Mouse (Mus musculus): ENCODE results near the gene Sprr2a1. TPM values are rescaled to one million over a fixed set of nuclear protein-coding genes. Genes with fewer than 3 reads are reported as not detected.
"Not testable (repeated sequence)": the region's sequence is repeated elsewhere in the genome, so short reads cannot be mapped to it uniquely, and the experiment has no call there.

The Sprr2a1 gene
- polyA plus RNA-seq (2014; fragmentation: Nextera tagmentation; extraction: Ambion mirVana): not detected in 2 replicates

DNA sequence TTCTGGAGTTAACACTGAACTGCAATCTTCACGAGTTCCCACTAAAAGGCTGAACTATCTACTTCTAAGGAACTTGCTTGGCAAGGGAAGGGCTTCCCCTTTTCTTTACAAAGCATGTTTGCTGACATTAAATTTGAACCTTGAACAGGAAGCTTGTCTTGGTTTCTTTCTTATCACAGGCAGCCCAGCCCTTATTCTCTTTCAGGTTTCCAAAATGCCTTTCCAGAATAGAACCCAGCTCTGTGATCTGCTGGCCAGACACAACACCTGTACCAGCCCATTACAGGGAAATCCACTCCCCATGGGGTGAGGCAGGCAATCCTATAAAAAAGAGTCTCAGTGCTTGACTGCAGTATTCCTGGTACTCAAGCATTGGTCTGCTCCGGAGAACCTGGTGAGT is at the start of gene Sprr2a1, which contains the start of gene Sprr2a2:
Sprr2a1 (plus strand) TSS at position 231 of the 400 bp plus-strand sequence.
Sprr2a2 (plus strand) TSS at position 352 of the 400 bp plus-strand sequence.
- H3K27ac ChIP-seq (ENCODE audit: low read depth, low read length); ATAC-seq (ENCODE audit: low FRiP score, low TSS enrichment); H3K4me3 ChIP-seq (ENCODE audit: low read length); H3K36me3 ChIP-seq (ENCODE audit: control insufficient read depth, insufficient read depth, low read length); H3K9ac ChIP-seq (ENCODE audit: low read depth, low read length); H3K27me3 ChIP-seq (ENCODE audit: control insufficient read depth, insufficient read depth, low read length); H3K4me2 ChIP-seq (replicated peaks; ENCODE audit: low read depth, low read length); H3K4me1 ChIP-seq (ENCODE audit: control insufficient read depth, insufficient read depth, low read length); H3K9me3 ChIP-seq (ENCODE audit: control insufficient read depth, low read length): not testable (repeated sequence)
- WGBS: no CpG with 5 or more reads among the region's 2 CpGs

DNA sequence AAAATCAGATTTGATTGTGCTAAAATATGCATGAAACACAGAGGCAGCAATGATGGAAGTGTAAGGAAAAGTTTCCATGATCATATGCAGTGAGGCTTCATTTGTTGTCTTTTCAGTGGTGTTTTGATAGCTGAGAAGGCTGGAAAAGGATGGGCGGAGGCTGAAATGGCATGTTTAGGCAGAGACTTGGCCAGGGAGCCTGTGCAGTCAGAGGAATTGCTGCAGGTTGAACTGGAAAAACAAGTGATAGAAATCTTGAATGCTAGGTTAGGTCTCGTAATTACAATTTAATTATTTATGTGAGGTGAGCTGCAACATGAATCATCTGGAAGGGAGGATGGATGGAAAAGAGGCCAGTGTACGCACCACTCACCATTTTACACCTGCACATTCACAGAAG is 45.8 kb upstream of the Sprr2a1 start:
- ATAC-seq (ENCODE audit: low FRiP score, low TSS enrichment): no peak
- H3K4me2 ChIP-seq (replicated peaks; ENCODE audit: low read depth, low read length): no peak overlapping the region
- 56% methylated on average over 3 of the region's 3 CpGs for WGBS
- H3K4me3 ChIP-seq (ENCODE audit: low read length): no peak overlapping the region
- no peak overlapping the region for H3K27ac ChIP-seq (ENCODE audit: low read depth, low read length)
- no peak overlapping the region for H3K9ac ChIP-seq (ENCODE audit: low read depth, low read length)
- H3K4me1 ChIP-seq (ENCODE audit: control insufficient read depth, insufficient read depth, low read length): no peaks in the 10 kb centered on the region
- H3K27me3 ChIP-seq (ENCODE audit: control insufficient read depth, insufficient read depth, low read length): no peaks in the 10 kb centered on the region
- H3K9me3 ChIP-seq (ENCODE audit: control insufficient read depth, low read length): no peaks in the 10 kb centered on the region
- H3K36me3 ChIP-seq (ENCODE audit: control insufficient read depth, insufficient read depth, low read length): no peaks in the 10 kb centered on the region

GRCm38 (mm10) chr3:92176880-92177279 is 38.7 kb upstream of the Sprr2a1 start:
- Histone ChIP-seq H3K9ac (ENCODE audit: low read depth, low read length) (no peak overlapping the region), H3K4me3 (ENCODE audit: low read length) (no peak overlapping the region), H3K27ac (ENCODE audit: low read depth, low read length) (no peak overlapping the region), H3K9me3 (ENCODE audit: control insufficient read depth, low read length) (no peaks in the 10 kb centered on the region), H3K27me3 (ENCODE audit: control insufficient read depth, insufficient read depth, low read length) (no peaks in the 10 kb centered on the region), H3K4me2 (replicated peaks; ENCODE audit: low read depth, low read length) (no peak overlapping the region), H3K36me3 (ENCODE audit: control insufficient read depth, insufficient read depth, low read length) (no peaks in the 10 kb centered on the region), H3K4me1 (ENCODE audit: control insufficient read depth, insufficient read depth, low read length) (no peaks in the 10 kb centered on the region)
- 74% methylated on average over 1 of the region's 1 CpGs for WGBS
- no peak for ATAC-seq (ENCODE audit: low FRiP score, low TSS enrichment)

DNA sequence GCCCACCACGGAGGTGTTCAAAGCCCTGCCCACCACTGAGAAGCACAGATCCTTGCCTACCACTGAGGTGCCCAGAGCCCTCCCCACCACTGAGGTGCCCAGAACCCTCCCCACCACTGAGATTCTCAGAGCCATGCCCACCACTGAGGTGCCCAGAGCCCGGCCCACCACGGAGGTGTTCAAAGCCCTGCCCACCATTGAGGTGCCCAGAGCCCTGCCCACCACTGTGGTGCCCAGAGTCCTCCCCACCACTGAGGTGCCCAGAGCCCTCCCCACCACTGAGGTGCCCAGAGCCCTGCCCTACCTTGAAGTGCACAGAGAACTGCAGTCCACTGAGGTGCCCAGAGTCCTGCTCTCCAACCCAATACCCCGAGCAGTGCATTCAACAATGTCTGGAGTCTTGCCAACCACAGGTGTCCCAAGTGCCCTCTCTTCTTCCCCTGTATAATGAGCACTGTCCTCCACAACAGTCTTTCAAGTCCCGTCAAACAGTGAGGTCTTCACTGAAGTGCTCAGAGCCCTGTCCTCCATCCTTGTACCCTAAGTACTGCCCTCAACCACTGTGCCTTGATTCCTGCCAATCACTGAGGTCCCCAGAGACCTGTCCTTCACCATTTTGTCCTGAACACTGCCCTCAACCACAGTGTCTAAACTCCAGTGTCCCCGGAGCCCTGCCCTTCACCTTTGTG is 19.9 kb upstream of the Sprr2a1 start:
- no peak overlapping the region for H3K9ac ChIP-seq (ENCODE audit: low read depth, low read length)
- no peak overlapping the region for H3K27ac ChIP-seq (ENCODE audit: low read depth, low read length)
- H3K9me3 ChIP-seq (ENCODE audit: control insufficient read depth, low read length): no peaks in the 10 kb centered on the region
- 90% methylated on average over 6 of the region's 6 CpGs for WGBS
- no peak overlapping the region for H3K4me2 ChIP-seq (replicated peaks; ENCODE audit: low read depth, low read length)
- H3K36me3 ChIP-seq (ENCODE audit: control insufficient read depth, insufficient read depth, low read length): no peaks in the 10 kb centered on the region
- no peak for ATAC-seq (ENCODE audit: low FRiP score, low TSS enrichment)
- no peaks in the 10 kb centered on the region for H3K27me3 ChIP-seq (ENCODE audit: control insufficient read depth, insufficient read depth, low read length)
- H3K4me1 ChIP-seq (ENCODE audit: control insufficient read depth, insufficient read depth, low read length): no peaks in the 10 kb centered on the region
- no peak overlapping the region for H3K4me3 ChIP-seq (ENCODE audit: low read length)

DNA sequence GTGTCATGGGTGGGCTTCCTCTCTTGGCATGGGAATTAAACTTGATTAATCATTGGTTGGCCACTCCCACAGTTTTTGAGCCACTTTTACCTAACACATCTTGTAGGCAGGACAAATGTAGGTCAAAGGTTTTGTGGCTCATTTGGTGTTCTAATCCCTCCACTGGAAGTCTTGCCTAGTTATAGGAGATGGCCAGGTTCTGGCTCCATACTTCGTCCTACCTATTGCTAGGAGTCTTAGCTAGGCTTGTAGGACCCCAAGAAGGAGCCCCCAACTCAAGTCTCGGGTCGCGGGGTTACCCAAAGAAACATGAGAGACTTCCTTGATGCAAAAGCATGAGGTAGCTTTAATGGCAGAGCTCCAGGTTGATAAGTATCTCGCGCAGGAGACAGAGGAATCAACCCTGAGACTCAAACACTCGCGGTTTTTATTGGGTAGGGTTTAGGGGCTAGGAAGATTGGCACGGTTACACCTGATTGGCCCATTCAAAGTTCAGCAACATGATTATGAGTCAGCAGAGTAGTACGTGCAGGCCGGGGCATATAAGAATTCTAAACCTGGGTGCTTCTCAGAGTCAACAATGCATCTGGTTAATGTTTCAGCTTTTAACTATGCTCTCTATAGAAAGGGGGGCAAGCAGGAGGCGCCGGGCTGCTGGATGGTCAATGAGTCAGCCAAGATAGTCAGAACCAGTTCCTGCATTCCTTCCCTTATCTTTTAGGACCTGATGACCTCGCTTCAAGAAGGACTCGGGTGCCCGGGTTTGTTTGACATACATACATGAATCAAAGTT is 4.3 kb upstream of the Sprr2a1 start:
- H3K27me3 ChIP-seq (ENCODE audit: control insufficient read depth, insufficient read depth, low read length): not testable (repeated sequence)

DNA sequence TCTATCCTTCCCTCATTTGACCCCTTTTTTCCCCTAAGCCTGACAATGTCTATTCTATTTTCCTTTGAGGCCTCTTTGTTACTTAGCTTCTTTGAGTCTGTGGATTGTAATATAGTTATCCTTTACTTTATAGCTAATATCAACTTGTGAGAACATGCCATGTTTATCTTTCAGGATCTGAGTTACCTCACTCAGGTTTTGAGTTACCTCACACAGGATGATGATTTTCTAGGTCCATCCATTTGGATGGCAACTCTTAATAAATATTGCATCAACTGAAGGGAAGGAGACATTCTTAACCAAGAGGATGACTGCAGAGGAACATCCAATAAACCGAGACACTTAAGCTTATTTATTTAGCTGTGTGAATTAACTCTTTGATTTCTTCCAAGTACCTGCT is 3.5 kb upstream of the Sprr2a1 start:
- ATAC-seq (ENCODE audit: low FRiP score, low TSS enrichment): peak; percentile 34; the same call in 1 of the 2 replicates
- WGBS: no CpG with 5 or more reads among the region's 1 CpGs
- not testable (repeated sequence) for H3K27me3 ChIP-seq (ENCODE audit: control insufficient read depth, insufficient read depth, low read length); H3K36me3 ChIP-seq (ENCODE audit: control insufficient read depth, insufficient read depth, low read length); H3K27ac ChIP-seq (ENCODE audit: low read depth, low read length); H3K9me3 ChIP-seq (ENCODE audit: control insufficient read depth, low read length); H3K4me3 ChIP-seq (ENCODE audit: low read length); H3K4me1 ChIP-seq (ENCODE audit: control insufficient read depth, insufficient read depth, low read length); H3K4me2 ChIP-seq (replicated peaks; ENCODE audit: low read depth, low read length); H3K9ac ChIP-seq (ENCODE audit: low read depth, low read length)

More for the DNA sequence above, 4.3 kb upstream of the Sprr2a1 start:
- not testable (repeated sequence) for H3K9ac ChIP-seq (ENCODE audit: low read depth, low read length); H3K27ac ChIP-seq (ENCODE audit: low read depth, low read length); H3K4me2 ChIP-seq (replicated peaks; ENCODE audit: low read depth, low read length); H3K4me3 ChIP-seq (ENCODE audit: low read length); H3K36me3 ChIP-seq (ENCODE audit: control insufficient read depth, insufficient read depth, low read length); H3K4me1 ChIP-seq (ENCODE audit: control insufficient read depth, insufficient read depth, low read length); H3K9me3 ChIP-seq (ENCODE audit: control insufficient read depth, low read length)
- peak; percentile 76 for ATAC-seq (ENCODE audit: low FRiP score, low TSS enrichment)
- WGBS: no CpG with 5 or more reads among the region's 16 CpGs

DNA sequence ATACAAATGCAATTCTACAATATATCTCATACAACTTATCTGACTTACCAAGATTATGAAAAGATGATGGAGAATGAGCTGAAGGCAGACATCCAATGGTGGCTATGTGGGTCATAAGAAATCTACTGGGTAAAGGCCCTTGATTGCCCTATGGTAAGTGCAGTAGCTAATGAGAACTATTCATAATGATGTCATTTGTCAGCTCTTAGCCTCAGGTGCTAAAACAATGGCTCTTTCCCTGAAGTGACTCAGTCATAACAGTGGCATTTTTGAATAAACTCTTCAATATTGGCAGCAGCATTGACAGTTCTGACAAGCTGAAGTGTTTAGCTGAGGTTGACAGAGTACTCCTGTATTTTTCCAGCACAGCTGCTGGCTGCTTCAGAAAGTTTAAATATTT is 1.9 kb upstream of the Sprr2a1 start:
- ATAC-seq (ENCODE audit: low FRiP score, low TSS enrichment): not testable (repeated sequence)

DNA sequence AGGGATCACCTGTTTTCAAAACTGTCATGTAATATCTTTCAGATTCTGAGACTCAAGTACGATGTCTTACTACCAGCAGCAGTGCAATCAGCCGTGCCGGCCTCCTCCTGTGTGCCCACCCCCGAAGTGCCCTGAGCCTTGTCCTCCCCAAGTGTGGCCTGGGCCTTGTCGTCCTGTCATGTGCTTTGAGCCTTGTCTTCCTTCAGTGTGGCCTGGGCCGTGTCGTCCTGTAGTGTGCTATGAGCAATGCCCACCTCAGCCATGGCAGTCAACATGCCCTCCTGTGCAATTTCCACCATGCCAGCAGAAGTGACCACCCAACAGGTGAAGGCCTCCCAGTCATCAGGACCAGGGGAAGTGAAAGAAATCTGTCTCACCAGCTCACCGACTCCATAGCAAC is 3.4 kb downstream of the Sprr2a1 start:
- not testable (repeated sequence) for H3K4me3 ChIP-seq (ENCODE audit: low read length); H3K9me3 ChIP-seq (ENCODE audit: control insufficient read depth, low read length); H3K4me2 ChIP-seq (replicated peaks; ENCODE audit: low read depth, low read length); H3K27me3 ChIP-seq (ENCODE audit: control insufficient read depth, insufficient read depth, low read length); H3K9ac ChIP-seq (ENCODE audit: low read depth, low read length); H3K36me3 ChIP-seq (ENCODE audit: control insufficient read depth, insufficient read depth, low read length); H3K4me1 ChIP-seq (ENCODE audit: control insufficient read depth, insufficient read depth, low read length); H3K27ac ChIP-seq (ENCODE audit: low read depth, low read length)
- ATAC-seq (ENCODE audit: low FRiP score, low TSS enrichment): peak; percentile 70
- WGBS: no CpG with 5 or more reads among the region's 8 CpGs

More for the DNA sequence above, 1.9 kb upstream of the Sprr2a1 start:
- not testable (repeated sequence) for H3K27ac ChIP-seq (ENCODE audit: low read depth, low read length); H3K27me3 ChIP-seq (ENCODE audit: control insufficient read depth, insufficient read depth, low read length); H3K9ac ChIP-seq (ENCODE audit: low read depth, low read length); H3K4me1 ChIP-seq (ENCODE audit: control insufficient read depth, insufficient read depth, low read length); H3K9me3 ChIP-seq (ENCODE audit: control insufficient read depth, low read length); H3K4me3 ChIP-seq (ENCODE audit: low read length); H3K4me2 ChIP-seq (replicated peaks; ENCODE audit: low read depth, low read length); H3K36me3 ChIP-seq (ENCODE audit: control insufficient read depth, insufficient read depth, low read length)

- not testable (repeated sequence) for H3K9me3 ChIP-seq (ENCODE audit: control insufficient read depth, low read length); H3K9ac ChIP-seq (ENCODE audit: low read depth, low read length); H3K4me3 ChIP-seq (ENCODE audit: low read length); H3K36me3 ChIP-seq (ENCODE audit: control insufficient read depth, insufficient read depth, low read length); H3K27ac ChIP-seq (ENCODE audit: low read depth, low read length); H3K4me1 ChIP-seq (ENCODE audit: control insufficient read depth, insufficient read depth, low read length); H3K27me3 ChIP-seq (ENCODE audit: control insufficient read depth, insufficient read depth, low read length); H3K4me2 ChIP-seq (replicated peaks; ENCODE audit: low read depth, low read length)
- ATAC-seq (ENCODE audit: low FRiP score, low TSS enrichment): peak; percentile 70
Measured at GRCm38 (mm10) chr3:92223708-92224107, 8.1 kb downstream of the Sprr2a1 start.
